Mouse (Mus musculus) activated CD4-positive, CD25-positive, alpha-beta regulatory T cell (primary cell): ENCODE results near the gene Gm21783. TPM values are rescaled to one million over a fixed set of nuclear protein-coding genes. Genes with fewer than 3 reads are reported as not detected.

Experiments
- polyA plus RNA-seq, 2 experiments: library from polyadenylated mRNA; unstranded; fragments of 100-300 nt; shearing (Covaris generic); gene quantifications; one replicate each; pipeline ENCODE4 v1.2.1; 2017

Gene Gm21783
- polyA plus RNA-seq: not detected

DNA sequence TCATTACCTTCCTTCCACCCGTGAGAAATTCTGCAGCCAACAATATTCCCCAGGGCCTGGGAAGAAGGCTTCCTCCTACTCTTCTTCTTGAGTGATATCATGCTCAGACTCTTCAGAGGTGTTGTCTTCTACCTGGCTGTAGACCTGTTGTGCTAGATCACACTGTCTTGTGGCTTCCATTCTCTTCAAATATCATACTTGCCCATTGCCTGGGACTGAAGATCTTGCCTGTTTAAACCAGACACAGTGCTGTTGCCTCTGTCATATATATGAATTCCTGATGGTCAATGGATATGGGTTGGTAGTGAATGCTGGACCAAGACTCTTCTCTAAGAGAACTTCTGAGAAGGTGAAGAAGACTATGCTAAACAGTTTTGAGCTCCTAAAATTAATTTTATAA lies at the start of gene Gm21783:
Gene Gm21783 (minus strand): TSS at position 101 of the 400 bp plus-strand sequence.

